Mouse (Mus musculus) left cerebral cortex, adult 18-20 months (tissue): ENCODE results near the gene Gjc2. TPM values are rescaled to one million over a fixed set of nuclear protein-coding genes. Genes with fewer than 3 reads are reported as not detected.

Experiments used
- total RNA-seq, 2 experiments: library from RNA; stranded (reverse); gene quantifications; 2 replicates each; pipeline ENCODE4 v1.2.3; 2021

The Gjc2 gene
- total RNA-seq, 2 experiments from 2014 or later, result 7.5 to 8.1 TPM

Other genes with a start within 250 kb of the Gjc2 start
- 100 to 1,000 TPM; 485 to 490 TPM for gene Rnf187, start 244.3 kb downstream of the Gjc2 start, total RNA-seq
- 100 to 1,000 TPM in 1 of 2 experiments, 10 to 100 TPM in 1; 99.3 to 112 TPM for gene Hist3h2ba, start 234.3 kb downstream of the Gjc2 start, total RNA-seq
- gene Hist3h2a, start 228.5 kb downstream of the Gjc2 start, total RNA-seq, result 10 to 100 TPM; 62.8 to 63.7 TPM
- 1 to 10 TPM; 4.0 to 5.0 TPM for gene Trim17, start 228.5 kb downstream of the Gjc2 start, total RNA-seq
- gene Trim11, start 205.1 kb downstream of the Gjc2 start, total RNA-seq, result 10 to 100 TPM; 22.5 to 25.4 TPM
- gene Obscn, start 46.8 kb downstream of the Gjc2 start, total RNA-seq, result 1 to 10 TPM; 1.5 to 2.4 TPM
- gene Iba57, start 19.5 kb downstream of the Gjc2 start, total RNA-seq, result 1 to 10 TPM; 7.2 to 7.4 TPM
- 100 to 1,000 TPM; 144 TPM for gene Guk1, start 9.0 kb upstream of the Gjc2 start, total RNA-seq
- 10 to 100 TPM; 43.8 to 44.4 TPM for gene Mrpl55, start 19.3 kb upstream of the Gjc2 start, total RNA-seq
- 10 to 100 TPM; 20.6 to 21.2 TPM for gene 2310033P09Rik, start 25.1 kb upstream of the Gjc2 start, total RNA-seq
- gene Arf1, start 45.1 kb upstream of the Gjc2 start, total RNA-seq, result 100 to 1,000 TPM; 451 to 469 TPM
- under 1 TPM in 1 of 2 experiments, not detected in 1; 0.12 TPM for gene Wnt3a, start 107.5 kb upstream of the Gjc2 start, total RNA-seq
- 10 to 100 TPM; 11.9 to 17.2 TPM for gene Wnt9a, start 123.7 kb upstream of the Gjc2 start, total RNA-seq
- gene Prss38, start 192.4 kb upstream of the Gjc2 start, total RNA-seq, result not detected